Mouse (Mus musculus): ENCODE data around the gene Ercc2.

Gene Ercc2

DNA sequence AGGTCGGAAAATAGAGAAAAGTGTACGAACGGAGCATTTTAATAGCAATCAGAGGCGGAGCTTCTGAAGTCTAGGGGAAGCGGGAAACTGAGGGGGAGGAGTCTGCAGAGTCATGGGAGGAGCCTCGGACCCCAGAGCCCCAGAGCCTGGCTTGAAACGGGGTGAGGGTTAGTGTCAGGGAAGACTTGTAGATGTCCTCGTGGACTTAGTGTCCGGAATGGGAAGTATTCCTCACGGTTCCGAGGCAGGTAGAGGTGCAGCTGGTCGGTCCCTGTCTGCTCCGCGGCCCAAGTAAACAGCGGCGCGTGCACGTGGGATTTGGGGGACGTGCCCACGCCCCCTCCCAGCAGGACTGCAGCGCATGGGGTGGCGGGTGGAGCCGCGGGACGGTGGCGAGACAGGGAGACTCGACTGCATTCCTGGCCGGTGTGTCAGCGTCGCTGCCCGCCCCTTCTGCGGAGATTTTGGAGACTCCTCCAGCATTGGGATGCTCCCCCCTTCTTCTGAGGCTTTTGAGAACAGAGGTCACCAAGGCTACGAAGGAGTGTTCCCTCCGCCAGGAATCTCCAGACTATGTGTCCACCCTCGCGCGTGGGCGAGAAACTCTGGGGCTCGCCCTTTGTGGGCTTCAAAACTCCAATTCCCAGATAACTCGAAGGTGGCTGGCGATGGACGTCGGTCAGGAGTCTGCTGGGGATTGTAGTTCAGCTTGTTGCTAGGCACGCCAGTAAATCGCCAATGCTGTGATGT lies 21.7 kb upstream of the Ercc2 start:
- peak; percentile 96 for DNase-seq (ENCODE audit: low read depth, low spot score)

DNA sequence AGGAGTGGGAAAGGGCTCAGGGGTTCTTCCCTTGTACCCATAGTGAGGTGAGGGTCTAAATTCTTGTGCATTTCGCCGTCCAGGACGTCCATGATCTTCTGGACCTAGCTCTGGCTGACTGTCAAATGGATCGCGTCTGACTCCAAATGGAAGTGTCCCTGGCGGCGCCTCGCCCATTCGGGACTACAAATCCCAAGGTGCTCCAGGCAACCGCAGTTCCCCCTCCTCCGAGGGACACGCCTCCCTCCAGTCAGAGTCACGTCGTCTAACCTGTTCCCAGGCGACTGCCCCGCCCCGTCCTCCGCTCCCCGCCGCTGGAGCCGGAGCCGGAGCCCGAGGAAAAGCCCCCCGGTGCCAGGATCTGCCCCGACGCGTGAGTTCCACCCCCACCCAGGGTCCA lies 20.9 kb upstream of the Ercc2 start:
- DNase-seq (ENCODE audit: low read depth, low spot score) = peak; percentile 90

DNA sequence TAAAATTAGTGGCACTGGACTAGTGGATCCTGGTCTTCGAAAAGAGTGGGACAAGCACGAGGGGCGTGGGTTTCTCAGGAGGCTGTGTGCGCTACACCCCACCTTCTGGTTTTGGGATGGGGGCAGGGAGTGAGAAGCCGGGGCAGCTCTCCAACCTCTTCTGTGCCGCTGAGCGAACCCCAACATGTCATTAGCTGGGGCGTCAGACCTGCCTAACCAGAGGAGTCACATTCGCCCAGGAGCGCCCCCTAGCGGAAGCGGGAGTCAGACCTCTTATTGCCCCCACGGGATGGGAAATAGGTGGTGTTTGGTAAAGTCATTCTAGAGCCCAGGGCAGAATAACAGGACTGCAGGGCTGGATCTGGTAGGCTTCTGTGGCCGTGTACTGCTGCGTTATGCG lies 20.1 kb upstream of the Ercc2 start:
- peak; percentile 91 for DNase-seq (ENCODE audit: low read depth, low spot score)

DNA sequence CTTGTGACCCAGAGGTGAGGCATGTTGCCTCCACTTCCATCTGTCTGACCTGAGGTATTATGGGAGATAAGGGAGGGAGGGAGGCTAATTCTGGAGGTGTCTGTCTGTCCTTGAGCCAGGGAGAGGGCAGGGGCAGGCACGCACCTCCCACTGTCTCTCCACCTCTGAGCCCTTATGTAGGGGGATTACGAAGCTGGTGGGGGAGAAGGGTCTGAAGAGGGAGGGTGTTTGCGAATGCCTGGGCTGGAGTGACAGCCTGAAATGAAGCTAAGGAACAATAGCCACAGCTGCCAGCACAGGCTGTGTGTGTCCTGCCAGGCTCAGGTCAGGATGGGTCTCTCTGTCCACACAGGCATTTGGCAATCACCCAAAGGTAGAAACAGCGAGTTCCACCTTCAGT lies 19.5 kb upstream of the Ercc2 start:
- DNase-seq (ENCODE audit: low read depth, low spot score) = no peak

DNA sequence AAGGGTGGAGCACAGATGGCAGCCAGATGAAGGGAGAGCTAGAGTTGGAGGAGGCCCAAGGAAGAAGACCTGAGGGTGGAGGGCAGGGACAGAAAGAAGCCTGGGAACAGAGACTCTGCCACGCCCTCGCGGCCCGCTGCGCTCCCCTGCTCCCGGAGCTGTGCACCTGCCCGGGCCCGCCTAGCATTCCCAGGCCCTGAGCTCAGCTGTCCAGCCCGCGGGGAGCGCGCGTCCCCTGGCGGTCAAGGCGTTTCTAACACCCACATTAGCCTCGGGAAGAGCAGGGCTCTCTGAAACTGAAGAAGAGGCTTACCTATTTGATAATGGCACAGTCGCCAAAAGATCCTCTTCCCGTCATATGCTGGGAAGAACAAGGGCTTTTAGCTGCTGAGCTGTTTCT lies 17.9 kb upstream of the Ercc2 start:
- peak; percentile 75 for DNase-seq (ENCODE audit: low read depth, low spot score)

DNA sequence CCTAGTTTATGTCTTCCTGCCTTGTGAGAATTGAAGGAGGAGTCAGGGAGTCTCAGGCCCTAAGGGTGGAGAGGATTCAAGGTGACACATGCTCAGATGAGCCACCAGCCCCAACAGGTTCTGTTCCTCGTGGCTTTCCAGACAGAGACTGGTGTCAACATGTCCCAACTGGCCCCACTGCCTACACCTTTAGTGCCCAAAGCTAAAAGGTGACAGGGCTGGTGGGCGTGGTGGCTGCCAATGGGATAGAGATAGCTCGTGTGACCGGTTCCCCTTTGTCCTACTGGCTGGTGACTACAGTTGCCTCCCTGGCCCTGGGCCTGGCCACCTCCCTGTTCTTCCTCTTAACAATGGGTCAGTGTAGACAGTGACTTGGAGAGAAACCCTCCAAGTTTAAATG lies 16.4 kb upstream of the Ercc2 start:
- no peak for DNase-seq (ENCODE audit: low read depth, low spot score)

DNA sequence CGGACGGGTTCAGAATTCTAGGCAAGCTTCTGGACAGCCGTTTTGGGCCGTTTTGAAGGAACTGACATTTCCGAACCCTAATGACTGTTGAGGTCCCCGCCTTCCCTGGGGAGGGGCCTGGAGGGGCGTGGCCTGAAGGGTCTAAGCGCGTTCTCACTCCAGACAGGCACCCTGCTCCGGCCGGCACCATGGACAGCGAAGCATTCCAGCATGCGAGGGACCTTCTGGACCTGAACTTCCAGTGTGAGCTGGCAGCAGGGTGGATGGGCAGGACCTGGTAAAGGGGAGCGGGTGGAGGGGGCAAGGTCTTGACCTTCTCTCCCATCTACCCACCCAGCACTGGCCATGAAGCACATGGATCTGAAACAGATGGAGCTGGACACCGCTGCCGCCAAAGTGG lies 13.4 kb upstream of the Ercc2 start:
- DNase-seq (ENCODE audit: low read depth, low spot score) = no peak

DNA sequence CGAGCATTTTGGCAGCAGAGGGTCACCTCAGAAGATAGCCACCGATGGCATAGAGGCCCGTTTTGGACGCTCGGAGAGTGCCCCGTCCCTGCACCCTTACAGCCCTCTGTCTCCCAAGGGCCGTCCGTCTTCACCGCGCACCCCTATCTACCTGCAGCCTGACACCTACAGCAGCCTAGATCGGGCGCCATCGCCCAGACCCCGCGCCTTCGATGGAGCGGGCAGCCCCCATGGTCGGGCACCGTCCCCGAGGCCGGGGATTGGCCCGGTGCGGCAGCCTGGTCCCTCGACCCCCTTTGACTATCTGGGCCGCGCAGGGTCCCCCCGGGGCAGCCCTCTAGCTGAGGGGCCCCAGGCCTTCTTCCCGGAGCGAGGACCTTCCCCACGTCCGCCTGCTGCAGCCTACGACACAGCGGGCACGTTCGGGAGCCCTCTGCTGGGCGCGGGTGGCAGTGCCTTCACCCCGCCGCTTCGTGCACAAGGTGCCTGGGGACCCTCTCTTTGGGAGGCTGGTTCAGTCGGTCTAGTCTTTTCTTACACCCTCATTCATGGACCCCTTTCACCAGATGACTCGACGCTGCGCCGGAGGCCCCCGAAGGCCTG lies 11.9 kb upstream of the Ercc2 start:
- DNase-seq (ENCODE audit: low read depth, low spot score) = peak; percentile 57

DNA sequence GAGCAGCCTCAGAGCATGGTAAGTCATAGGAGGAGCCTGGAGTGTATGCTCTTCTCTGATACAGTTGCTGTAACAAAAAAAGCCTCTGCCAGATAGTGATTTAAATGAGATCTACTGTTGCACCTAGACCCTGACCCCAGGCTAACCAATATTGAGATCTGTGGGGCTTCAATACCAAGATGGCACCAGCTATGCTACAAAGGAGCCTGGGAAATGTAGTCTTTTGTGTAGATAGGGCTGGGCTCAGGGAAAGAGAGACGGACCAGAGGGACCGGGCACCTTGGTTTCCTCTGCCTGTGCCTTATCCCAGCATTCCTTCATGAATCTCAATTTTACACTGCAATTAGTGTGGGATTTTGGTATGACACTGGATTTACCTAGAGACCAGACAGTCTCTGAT lies 8.4 kb upstream of the Ercc2 start:
- DNase-seq (ENCODE audit: low read depth, low spot score) = no peak

DNA sequence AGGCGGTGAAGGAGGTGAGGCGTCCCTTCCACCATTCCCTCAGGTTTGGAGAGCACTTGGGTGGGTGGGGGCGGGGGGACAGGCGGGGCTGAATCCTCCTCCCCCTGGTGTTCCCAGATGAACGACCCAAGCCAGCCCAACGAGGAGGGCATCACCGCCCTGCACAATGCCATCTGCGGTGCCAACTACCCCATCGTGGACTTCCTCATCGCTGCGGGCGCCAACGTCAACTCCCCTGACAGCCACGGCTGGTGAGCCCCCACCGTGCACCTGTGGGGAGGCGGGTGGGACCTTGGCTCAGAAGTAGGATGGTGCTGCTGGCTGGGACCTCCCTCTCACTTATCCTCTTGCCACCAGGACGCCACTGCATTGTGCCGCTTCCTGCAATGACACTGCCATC lies 6.4 kb upstream of the Ercc2 start:
- DNase-seq (ENCODE audit: low read depth, low spot score) = no peak

DNA sequence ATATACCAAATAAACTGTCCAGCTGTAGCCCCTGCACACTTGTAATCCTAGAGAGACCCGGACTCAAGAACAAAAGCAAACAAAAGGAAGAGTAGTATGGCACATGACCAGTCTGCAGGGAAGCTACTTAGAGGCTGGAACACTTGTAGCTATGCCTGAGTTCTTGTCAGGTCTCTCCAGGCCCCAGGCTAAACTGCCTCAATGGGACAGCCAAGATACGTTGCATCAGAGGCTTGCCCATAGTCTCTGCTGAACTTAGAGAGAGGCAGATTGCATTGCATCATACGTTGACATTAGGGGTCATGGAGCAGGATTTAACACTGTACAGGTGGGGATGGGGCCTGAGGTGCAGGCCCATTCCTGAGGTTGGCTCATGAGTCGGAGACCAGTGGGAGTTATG lies 5.8 kb upstream of the Ercc2 start:
- DNase-seq (ENCODE audit: low read depth, low spot score) = no peak

DNA sequence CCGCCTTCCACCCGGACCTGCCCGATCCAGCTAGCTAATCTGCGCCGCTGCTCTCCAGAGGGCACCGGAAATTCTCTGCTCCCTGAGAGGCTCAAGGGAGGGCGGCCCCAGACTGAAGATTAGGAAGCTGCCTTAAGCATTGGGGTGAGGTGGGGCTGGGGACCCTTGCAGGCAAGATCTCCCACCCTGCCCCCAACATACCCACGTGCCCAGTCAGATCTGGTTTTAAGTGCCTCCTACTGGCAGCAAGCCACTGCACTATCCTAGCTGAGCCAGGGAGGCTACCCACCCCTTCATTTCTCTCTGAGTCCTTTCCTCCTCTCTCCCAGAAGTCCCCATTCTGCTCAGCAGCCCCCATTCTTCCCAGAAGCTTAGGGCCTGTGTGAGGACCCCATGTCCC lies 3.8 kb upstream of the Ercc2 start:
- no peak for DNase-seq (ENCODE audit: low read depth, low spot score)

DNA sequence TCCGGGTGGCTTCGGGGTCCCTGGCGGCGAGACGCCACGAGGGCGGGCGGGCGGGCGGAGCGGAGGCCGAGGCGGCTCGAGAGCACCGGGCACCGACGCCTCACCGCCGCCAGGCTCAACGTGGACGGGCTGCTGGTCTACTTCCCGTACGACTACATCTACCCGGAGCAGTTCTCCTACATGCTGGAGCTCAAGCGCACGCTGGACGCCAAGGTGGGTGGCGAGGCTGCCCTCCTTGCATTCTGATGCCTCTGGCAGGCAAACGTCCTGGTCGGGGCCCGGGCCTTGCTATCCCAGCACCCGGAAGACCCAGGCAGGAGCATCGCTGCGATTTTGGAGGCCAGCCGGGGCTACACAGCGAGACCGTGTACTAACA lies 344 bp downstream of the Ercc2 start:
- no peak for DNase-seq (ENCODE audit: low read depth, low spot score)

DNA sequence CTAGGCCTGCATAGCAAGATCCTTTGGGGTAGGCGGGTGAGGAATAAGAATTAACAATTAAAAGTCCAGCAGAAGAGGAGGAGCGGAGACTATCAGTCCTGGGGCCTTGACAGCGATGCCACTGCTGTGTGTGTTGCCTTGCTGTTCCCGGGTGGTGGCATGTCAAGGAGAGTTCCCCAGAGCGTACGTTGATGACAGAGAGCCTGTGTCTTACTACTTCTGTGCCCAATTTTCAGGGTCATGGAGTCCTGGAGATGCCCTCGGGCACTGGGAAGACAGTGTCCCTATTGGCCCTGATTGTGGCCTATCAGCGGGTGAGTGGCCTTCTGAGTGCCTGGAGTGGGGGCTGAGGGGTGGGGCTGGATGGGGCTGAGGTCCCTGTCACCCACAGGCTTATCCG lies 1.9 kb downstream of the Ercc2 start:
- no peak for DNase-seq (ENCODE audit: low read depth, low spot score)

DNA sequence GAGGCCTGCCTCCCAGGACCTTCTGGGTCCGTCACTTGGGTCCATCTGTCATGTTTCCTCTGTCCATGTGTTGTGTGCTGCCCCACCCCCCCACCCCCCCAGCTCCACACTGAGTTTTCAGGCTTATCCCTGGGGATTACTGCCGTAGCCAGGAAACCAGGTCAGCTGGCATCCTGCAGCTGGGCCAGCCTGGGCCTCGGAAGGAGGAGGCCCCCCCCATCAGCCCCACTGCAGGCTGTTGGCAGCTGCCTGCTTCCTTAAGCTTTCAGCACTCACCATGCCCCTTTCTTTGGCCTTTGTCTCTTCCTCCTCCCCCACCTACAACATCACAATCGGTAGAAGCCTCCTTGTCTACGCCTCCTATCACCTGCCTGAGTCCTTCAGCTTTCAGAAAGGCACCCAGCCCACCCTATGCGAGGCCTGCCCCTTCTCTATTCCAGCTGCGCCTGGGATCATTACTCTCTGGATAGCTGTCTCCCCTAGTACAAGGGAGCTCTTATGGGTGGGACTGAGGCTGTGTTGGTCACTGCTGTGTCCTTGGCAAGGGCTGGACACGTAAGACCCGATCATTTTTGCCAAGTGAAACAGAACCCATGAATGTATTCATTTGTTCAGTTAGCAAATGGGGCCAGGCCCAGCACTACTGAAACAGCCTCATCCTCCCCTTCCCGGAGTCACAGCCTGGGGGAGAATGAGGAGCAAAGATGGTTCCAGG lies 7.0 kb downstream of the Ercc2 start:
- DNase-seq (ENCODE audit: low read depth, low spot score) = no peak

DNA sequence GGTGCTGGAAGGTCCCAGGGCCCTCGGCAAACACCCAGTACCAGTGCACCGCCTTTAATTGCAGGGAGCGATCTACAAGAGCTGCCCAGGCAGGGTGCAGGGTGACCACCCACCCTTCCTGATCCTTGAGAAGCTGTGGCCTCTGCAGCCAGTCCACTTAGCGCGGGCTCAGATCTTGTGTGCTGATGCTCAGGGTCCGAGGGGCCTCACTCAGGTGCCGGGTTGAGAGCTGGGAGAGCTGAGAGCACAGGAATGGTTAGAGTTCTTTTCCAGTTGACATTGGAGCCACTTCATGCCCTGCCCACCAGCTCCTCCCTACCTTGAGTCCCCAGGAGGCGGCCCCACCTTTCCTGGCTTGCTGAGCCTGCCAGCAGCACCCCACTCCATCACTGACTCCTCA lies 12.7 kb downstream of the Ercc2 start:
- DNase-seq (ENCODE audit: low read depth, low spot score) = no peak

DNA sequence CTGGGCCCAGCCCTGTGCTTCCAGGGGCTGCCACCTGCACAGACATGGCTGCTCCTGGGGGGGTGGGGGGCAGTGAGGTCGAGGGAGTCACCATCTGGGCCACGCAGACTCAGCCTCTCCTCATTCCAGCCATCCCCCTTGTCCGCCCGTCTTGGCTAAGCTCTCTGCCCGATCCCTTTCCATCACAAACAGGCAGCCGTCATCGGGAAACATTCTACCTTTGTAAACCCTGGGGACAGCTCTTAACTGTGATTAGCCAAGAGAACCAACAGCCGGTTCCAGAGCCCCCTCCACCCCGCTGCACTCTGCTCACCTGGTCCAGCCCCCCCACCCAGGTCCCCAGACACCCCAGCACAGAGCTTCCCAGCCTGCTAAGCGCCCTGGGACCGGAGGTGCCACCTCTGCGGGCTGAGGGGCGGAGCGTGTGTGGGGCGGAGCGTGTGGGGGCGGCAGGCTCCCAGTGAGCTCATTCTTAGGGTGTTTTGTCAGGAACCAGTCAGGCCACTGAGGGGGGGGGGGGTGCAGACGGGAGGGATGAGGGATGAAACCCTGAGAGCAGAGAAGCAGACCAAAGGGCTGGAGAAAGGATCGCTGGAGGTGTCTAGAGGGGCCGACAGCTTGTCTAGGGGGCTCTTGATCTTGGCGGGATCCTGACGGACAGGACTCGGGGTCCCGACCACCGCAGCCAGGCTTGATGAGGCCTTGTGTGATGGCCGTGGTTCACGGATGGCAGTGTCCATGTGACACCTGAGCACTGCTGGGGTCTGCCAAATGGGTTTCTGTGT lies 17.9 kb downstream of the Ercc2 start:
- peak; percentile 62 for DNase-seq (ENCODE audit: low read depth, low spot score)

DNA sequence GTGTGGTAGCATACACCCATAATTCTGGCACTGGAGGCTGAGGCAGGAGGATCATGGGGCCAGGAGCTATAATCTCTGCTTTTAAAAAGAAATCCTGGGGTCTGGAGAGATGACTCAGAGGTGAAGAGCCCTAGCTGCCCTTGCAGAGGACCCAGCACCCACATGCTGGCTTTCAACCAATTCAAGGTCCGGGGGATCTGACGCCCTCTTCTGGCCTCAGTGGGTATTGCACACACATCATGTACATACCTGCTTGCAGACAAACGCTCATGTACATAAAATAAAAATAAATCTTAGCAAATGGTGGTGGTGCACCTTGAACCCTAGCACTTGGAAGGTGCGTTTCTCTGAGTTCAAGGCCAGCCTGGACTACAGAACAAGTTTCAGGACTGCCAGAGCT lies 19.1 kb downstream of the Ercc2 start:
- DNase-seq (ENCODE audit: low read depth, low spot score) = no peak

DNA sequence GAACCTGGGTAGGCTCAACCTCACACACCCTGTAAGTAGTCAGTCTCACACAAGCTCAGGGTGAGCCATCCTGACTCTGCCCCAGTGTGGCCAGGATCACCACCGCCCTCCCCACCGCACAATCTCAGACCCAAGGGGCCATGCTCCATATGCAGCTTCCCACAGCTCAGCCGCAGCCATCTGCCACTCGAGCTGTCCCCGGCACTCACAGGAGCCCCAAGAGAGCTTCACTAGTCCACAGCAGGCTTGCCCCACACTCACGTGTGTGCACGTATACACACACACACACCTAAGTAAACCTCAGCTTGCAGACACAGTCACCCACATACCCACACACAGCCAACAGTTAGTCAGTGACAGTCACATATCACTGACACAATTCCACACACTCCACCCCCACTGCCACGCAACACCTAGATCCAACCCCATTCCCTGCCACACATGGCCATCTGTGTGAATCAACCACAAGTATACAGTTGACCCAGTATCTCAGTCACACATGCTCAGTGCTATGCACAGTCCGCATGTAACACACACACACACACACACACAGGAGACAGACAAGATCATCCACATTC lies 20.8 kb downstream of the Ercc2 start:
- DNase-seq (ENCODE audit: low read depth, low spot score) = no peak

DNA sequence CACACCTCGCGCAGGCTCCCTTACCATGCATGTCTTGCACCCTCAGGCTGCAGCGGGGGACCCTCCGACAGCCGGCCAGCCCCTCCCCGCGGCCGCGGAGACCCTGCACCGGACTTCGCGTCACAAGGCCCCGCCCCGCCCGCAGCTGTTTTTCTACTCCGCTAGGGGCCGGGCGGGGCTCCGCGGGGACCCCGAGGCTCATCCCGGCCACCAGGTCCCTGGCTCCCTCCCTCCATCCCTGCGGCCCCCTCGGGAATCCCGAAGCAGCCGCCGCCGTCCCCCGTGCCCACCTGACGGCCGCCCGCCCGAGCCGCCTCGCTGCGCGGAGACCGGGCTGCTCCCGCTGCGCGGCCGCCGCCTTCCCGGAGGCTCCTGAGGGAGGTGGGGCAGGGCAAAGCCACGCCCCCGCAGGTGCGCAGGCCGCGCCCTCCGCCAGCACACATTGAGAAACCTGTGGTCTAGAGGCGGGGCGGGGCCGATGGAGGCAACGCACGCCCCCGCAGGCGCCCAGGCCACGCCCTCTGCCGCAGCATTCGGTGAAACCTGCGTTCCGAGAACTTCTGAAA lies 22.0 kb downstream of the Ercc2 start, which contains the start of gene Klc3:
Gene Klc3 (minus strand): TSS at position 374 of the 566 bp plus-strand sequence.
- DNase-seq (ENCODE audit: low read depth, low spot score) = peak; percentile 92

DNA sequence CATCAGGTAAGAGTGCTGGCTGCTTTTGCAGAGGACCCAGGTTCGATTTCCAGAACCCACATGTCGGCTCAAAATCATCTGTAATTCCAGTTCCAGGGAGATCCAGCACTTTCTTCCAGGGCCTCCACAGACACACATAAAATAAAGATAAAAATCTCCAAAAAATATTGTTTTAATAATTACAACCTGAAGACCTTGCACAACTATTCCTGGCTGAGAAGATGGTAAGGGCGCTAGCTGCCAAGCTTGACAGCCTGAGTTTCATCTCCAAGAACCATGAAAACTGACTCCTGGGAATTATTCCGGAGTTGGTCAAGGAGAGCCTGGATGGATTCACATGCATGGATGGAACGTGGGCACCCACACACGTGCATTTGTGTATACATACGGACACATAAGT lies 22.7 kb downstream of the Ercc2 start, which contains the start of gene Ckm:
Gene Ckm (plus strand): TSS at position 301 of the 400 bp plus-strand sequence.
- no peak for DNase-seq (ENCODE audit: low read depth, low spot score)
